Mouse (Mus musculus): ENCODE results near the gene Plekhg1.

DNA sequence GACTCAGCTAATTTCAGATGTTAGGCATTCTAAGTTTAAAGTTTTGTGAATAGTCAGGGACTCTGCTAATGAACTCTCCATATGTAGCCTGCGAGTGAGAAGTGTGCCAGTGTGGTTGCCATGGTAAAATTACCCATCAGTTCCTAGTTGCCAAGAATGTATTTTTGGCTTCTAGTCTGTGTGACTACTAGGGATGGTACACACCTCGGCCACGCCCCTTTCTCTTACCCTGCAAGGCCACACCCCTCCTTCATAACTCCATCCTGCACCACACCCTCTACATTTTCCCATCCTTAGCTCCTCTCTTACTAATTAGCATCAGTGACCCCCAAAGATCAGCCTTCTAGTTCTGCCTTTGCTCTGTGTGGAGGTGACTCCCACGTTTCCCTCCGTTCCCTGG, 262.5 kb downstream of the Plekhg1 start:
- TF ChIP-seq E2F4 (IDR thresholded peaks at IDR 0.05; ENCODE audit: insufficient read depth) (no peak), POLR2AphosphoS2 (IDR thresholded peaks at IDR 0.05; ENCODE audit: insufficient read length, low read depth) (no peak), POLR2A (IDR thresholded peaks at IDR 0.05; ENCODE audit: insufficient read length, low read depth) (no peak)

Measured in myocyte (in vitro differentiated cells).